Mouse (Mus musculus) urinary bladder, adult 18-20 months (tissue): Measurements from ENCODE around the gene Spata31d1d.
A peak's percentile ranks its signal among the peaks of the same experiment; 100 is the strongest.
"Not testable (repeated sequence)": the region's sequence is repeated elsewhere in the genome, so short reads cannot be mapped to it uniquely, and the experiment has no call there.

Source experiments
- DNase-seq, 2 experiments: peaks; one replicate each; pipeline ENCODE4 v3.0.0; 2022; ENCODE audit warnings: low spot score in 2 of 2, mixed read lengths in 2 of 2

Spata31d1d gene

GRCm38 (mm10) chr13:59731652-59732051 is at the start of gene Spata31d1d:
Spata31d1d (minus strand) TSS chr13:59731752.
- no peak for DNase-seq

GRCm38 (mm10) chr13:59779744-59780264 is 48.3 kb upstream of the Spata31d1d start:
- DNase-seq, result not testable (repeated sequence)

GRCm38 (mm10) chr13:59779213-59779612 is 47.7 kb upstream of the Spata31d1d start:
- DNase-seq, result no peak

GRCm38 (mm10) chr13:59775168-59775567 is 43.6 kb upstream of the Spata31d1d start:
- DNase-seq, result no peak

GRCm38 (mm10) chr13:59771257-59771656 is 39.7 kb upstream of the Spata31d1d start:
- peak in 1 of 2 experiments; percentile 55 for DNase-seq

- DNase-seq, result no peak
Observed at GRCm38 (mm10) chr13:59770847-59771246, 39.3 kb upstream of the Spata31d1d start.

- DNase-seq, result peak; percentile 68 to 78
Observed at GRCm38 (mm10) chr13:59770164-59770562, 38.6 kb upstream of the Spata31d1d start.

- peak; percentile 98 to 99 for DNase-seq
Observed at GRCm38 (mm10) chr13:59769296-59770163, 38.0 kb upstream of the Spata31d1d start, which contains the start of gene Isca1. Isca1 (minus strand) TSS chr13:59769810.

- no peak for DNase-seq
Observed at GRCm38 (mm10) chr13:59768531-59768930, 37.0 kb upstream of the Spata31d1d start.

- no peak for DNase-seq
Observed at GRCm38 (mm10) chr13:59766786-59767515, 35.4 kb upstream of the Spata31d1d start.

- DNase-seq, result no peak
Observed at GRCm38 (mm10) chr13:59762791-59763190, 31.2 kb upstream of the Spata31d1d start.

- DNase-seq, result no peak
Observed at GRCm38 (mm10) chr13:59756906-59757305, 25.4 kb upstream of the Spata31d1d start.

- DNase-seq, result no peak
Observed at GRCm38 (mm10) chr13:59750310-59750709, 18.8 kb upstream of the Spata31d1d start.

- no peak for DNase-seq
Observed at GRCm38 (mm10) chr13:59746711-59747110, 15.2 kb upstream of the Spata31d1d start, which contains the start of gene 1700014D04Rik. 1700014D04Rik (minus strand) TSS chr13:59746752.

GRCm38 (mm10) chr13:59746164-59746563 is 14.6 kb upstream of the Spata31d1d start:
- DNase-seq, result no peak

GRCm38 (mm10) chr13:59745462-59745861 is 13.9 kb upstream of the Spata31d1d start:
- no peak for DNase-seq

GRCm38 (mm10) chr13:59741697-59742096 is 10.1 kb upstream of the Spata31d1d start:
- DNase-seq, result no peak

- no peak for DNase-seq
Observed at GRCm38 (mm10) chr13:59741096-59741495, 9.5 kb upstream of the Spata31d1d start.

GRCm38 (mm10) chr13:59739397-59739796 is 7.8 kb upstream of the Spata31d1d start:
- DNase-seq, result no peak

- no peak for DNase-seq
Observed at GRCm38 (mm10) chr13:59738455-59738854, 6.9 kb upstream of the Spata31d1d start.

- DNase-seq, result no peak
Observed at GRCm38 (mm10) chr13:59735190-59735589, 3.6 kb upstream of the Spata31d1d start.

GRCm38 (mm10) chr13:59734347-59734746 is 2.8 kb upstream of the Spata31d1d start:
- not testable (repeated sequence) for DNase-seq
